Mouse (Mus musculus) heart, embryonic 16.5 days (tissue): ENCODE results near the gene 4930548H24Rik. TPM values are rescaled to one million over a fixed set of nuclear protein-coding genes. Genes with fewer than 3 reads are reported as not detected.
"Not testable (repeated sequence)": the region's sequence is repeated elsewhere in the genome, so short reads cannot be mapped to it uniquely, and the experiment has no call there.

Experiments
- ATAC-seq: fragments of 200-750 bp; cut with Nextera tagmentation; replicated peaks from 2 replicates; pipeline ENCODE4 v1.8.0; 2017; ENCODE audit warnings: moderate number of reproducible peaks; ENCODE audit not compliant: insufficient read depth, low FRiP score; ENCODE audit errors: extremely low read depth
- H3K27ac ChIP-seq: fragments of 300-500 bp; sonication (generic); 2 replicates; pipeline ENCODE4 v1.5.1; 2014; ENCODE audit warnings: mild to moderate bottlenecking, low read length, control low read depth, moderate library complexity
- H3K27me3 ChIP-seq: fragments of 300-500 bp; sonication (generic); 2 replicates; pipeline ENCODE4 v1.6.1; 2014; ENCODE audit warnings: low read length, mixed read lengths; ENCODE audit not compliant: control insufficient read depth, insufficient read depth
- H3K36me3 ChIP-seq: fragments of 300-500 bp; sonication (generic); 2 replicates; pipeline ENCODE4 v1.6.1; 2014; ENCODE audit not compliant: control insufficient read depth, insufficient read depth
- H3K4me1 ChIP-seq: fragments of 300-500 bp; sonication (generic); 2 replicates; pipeline ENCODE4 v1.6.1; 2014; ENCODE audit warnings: low read length, mixed read lengths; ENCODE audit not compliant: control insufficient read depth, insufficient read depth
- H3K4me2 ChIP-seq: fragments of 300-500 bp; sonication (generic); 2 replicates; pipeline ENCODE4 v1.6.1; 2014; ENCODE audit warnings: low read depth, mild to moderate bottlenecking, control low read depth, low read length
- H3K4me3 ChIP-seq: fragments of 300-500 bp; sonication (generic); 2 replicates; pipeline ENCODE4 v1.5.1; 2014; ENCODE audit warnings: mild to moderate bottlenecking, control low read depth, low read length
- H3K9ac ChIP-seq: fragments of 300-500 bp; sonication (generic); 2 replicates; pipeline ENCODE4 v1.6.1; 2014; ENCODE audit warnings: low read length, control low read depth
- H3K9me3 ChIP-seq: fragments of 300-500 bp; sonication (generic); replicated peaks from 2 replicates; pipeline ENCODE4 v1.6.1; 2016; ENCODE audit warnings: low read length; ENCODE audit not compliant: control insufficient read depth
- WGBS: fragments of 180-500 bp; shearing (Covaris S2); extraction: QIAGEN DNeasy Blood & Tissue Kit; methylation state at CpG from one replicate; pipeline ENCODE4 v1.1.7; 2014; 5-methylcytosine and 5-hydroxymethylcytosine counted together
- polyA plus RNA-seq: library from polyadenylated mRNA; unstranded; fragments of >200 nt; fragmentation: Nextera tagmentation; extraction: Ambion mirVana; gene quantifications from 2 replicates; pipeline ENCODE4 v1.2.1, GENCODE M21; 2015

4930548H24Rik gene
- polyA plus RNA-seq, 1 experiment from 2014 or later = not detected

DNA sequence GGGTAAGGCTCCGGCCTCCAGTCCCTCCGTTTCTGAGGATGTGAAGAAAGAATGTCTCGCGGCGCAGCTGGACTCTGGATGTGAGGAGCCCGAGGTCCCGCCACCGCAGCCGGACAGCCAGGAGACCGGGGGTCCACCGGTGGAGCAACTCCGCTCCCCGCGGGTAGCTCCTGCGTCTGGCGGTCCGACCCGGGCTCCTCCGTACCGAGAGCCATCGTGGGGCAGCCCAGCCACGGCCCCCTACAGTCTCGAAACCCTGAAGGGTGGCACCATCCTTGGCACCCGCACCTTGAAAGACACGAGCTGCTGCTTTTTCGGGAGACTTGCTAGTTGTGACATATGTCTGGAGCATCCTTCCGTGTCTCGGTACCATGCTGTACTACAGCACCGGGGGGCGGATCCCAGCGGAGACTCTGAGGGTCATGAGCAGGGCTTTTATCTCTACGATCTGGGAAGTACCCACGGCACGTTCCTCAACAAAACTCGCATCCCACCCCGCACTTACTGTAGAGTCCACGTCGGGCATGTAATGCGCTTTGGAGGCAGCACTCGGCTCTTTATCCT lies 41.7 kb downstream of the 4930548H24Rik start:
- 3% methylated on average over 40 of the region's 40 CpGs for WGBS
- H3K4me3 ChIP-seq = peak overlapping the region; percentile 96
- peaks cover 19% of the 10 kb centered on the region for H3K4me1 ChIP-seq
- peak overlapping the region; percentile 98 for H3K4me2 ChIP-seq
- peaks cover 22% of the 10 kb centered on the region for H3K36me3 ChIP-seq
- H3K9me3 ChIP-seq = no peaks in the 10 kb centered on the region
- H3K27me3 ChIP-seq = no peaks in the 10 kb centered on the region
- no peak overlapping the region for H3K27ac ChIP-seq
- peak; percentile 43; the same call in 1 of the 2 replicates for ATAC-seq
- H3K9ac ChIP-seq = peak overlapping the region; percentile 91

DNA sequence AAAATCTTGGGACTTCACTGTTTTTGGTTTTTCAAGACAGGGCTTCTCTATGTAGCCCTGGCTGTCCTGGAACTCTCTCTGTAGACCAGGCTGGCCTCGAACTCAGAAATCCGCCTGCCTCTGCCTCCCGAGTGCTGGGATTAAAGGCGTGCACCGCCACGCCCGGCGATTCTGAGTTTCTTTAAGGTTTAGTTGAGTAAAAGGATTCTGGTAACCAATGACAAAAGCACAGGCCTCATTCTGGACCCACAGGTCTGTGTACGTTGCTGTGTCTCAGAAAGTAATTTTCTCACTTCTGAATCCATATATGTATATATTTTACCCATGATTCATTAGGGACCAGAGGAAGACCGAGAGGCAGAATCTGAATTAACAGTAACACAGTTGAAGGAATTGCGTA lies 42.2 kb downstream of the 4930548H24Rik start, which contains the start of gene Supt7l:
Gene Supt7l (minus strand): TSS at position 101 of the 400 bp plus-strand sequence.
- WGBS = 71% methylated on average over 11 of the region's 11 CpGs
- H3K36me3 ChIP-seq = peaks cover 27% of the 10 kb centered on the region
- not testable (repeated sequence) for H3K9me3 ChIP-seq, H3K27me3 ChIP-seq, ATAC-seq
- peak within 1 kb of the TSS; percentile 87 for H3K27ac ChIP-seq
- H3K4me3 ChIP-seq = peak within 1 kb of the TSS; percentile 96
- peak within 1 kb of the TSS; percentile 91 for H3K9ac ChIP-seq
- H3K4me1 ChIP-seq = peaks cover 19% of the 10 kb centered on the region
- peak within 1 kb of the TSS; percentile 98 for H3K4me2 ChIP-seq

DNA sequence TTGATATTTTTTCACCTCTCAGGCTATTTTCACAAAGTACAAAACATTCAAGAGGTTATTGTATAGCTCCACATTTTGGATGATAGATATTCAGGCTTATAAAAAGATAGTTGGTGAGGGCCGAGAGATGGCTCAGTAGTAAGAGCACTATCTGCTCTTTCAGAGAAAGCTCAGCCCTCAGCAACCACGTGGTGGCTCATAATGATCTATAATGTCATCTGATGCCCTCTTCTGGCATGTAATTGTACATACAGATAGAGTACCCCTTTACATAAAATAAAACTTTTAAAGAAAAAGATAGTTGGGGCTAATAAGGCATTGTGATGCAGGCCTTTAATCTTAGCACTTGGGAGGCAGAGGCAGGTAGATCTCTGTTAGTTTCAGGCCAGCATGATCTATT lies 43.0 kb downstream of the 4930548H24Rik start:
- WGBS = 57% methylated on average over 2 of the region's 2 CpGs
- Histone ChIP-seq H3K36me3 (peaks cover 28% of the 10 kb centered on the region), H3K27ac (no peak overlapping the region), H3K9me3 (no peaks in the 10 kb centered on the region), H3K9ac (no peak overlapping the region), H3K4me3 (no peak overlapping the region), H3K27me3 (no peaks in the 10 kb centered on the region), H3K4me2 (no peak overlapping the region), H3K4me1 (peaks cover 19% of the 10 kb centered on the region)
- ATAC-seq = no peak

DNA sequence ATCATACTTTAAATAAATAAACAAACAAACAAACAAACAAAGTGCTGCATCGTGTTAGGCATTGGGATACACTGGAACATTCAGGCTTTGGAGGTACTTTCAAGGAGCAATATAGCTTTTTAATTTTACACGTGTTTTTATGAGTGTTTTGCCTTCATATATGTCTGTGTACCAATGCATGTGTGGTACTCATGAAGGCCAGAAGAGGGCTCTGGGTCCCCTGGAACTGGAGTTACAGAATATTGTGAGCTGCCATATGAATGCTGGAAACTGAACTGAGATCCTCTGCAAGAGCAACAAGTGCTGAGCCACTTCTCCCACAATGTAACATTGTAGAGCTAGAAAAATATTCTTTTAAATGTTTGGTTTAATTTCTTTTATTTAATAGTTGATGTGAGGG lies 49.7 kb downstream of the 4930548H24Rik start:
- H3K9ac ChIP-seq = no peak overlapping the region
- H3K27me3 ChIP-seq = no peaks in the 10 kb centered on the region
- H3K4me1 ChIP-seq = no peaks in the 10 kb centered on the region
- no peak for ATAC-seq
- no peak overlapping the region for H3K4me2 ChIP-seq
- 84% methylated on average over 2 of the region's 2 CpGs for WGBS
- no peak overlapping the region for H3K4me3 ChIP-seq
- no peaks in the 10 kb centered on the region for H3K9me3 ChIP-seq
- H3K27ac ChIP-seq = no peak overlapping the region
- H3K36me3 ChIP-seq = peaks cover 52% of the 10 kb centered on the region

Other genes starting within 250 kb of the 4930548H24Rik start
- gene Nrbp1, start 244.9 kb upstream of the 4930548H24Rik start, polyA plus RNA-seq = 123 TPM in 2 replicates
- gene Gm9970, start 244.5 kb upstream of the 4930548H24Rik start, polyA plus RNA-seq = 0.29 and 0.40 TPM in 2 replicates
- 5.4 and 6.3 TPM in 2 replicates for gene Krtcap3, start 234.0 kb upstream of the 4930548H24Rik start, polyA plus RNA-seq
- gene Ift172, start 194.6 kb upstream of the 4930548H24Rik start, polyA plus RNA-seq = 22.3 and 26.8 TPM in 2 replicates
- 15.7 and 16.9 TPM in 2 replicates for gene Fndc4, start 189.7 kb upstream of the 4930548H24Rik start, polyA plus RNA-seq
- gene Gckr, start 188.3 kb upstream of the 4930548H24Rik start, polyA plus RNA-seq = 0.16 and 0.18 TPM in 2 replicates
- gene Zfp512, start 33.3 kb upstream of the 4930548H24Rik start, polyA plus RNA-seq = 41.3 and 43.0 TPM in 2 replicates
- 39.8 and 42.9 TPM in 2 replicates for gene Gpn1, start 9.0 kb downstream of the 4930548H24Rik start, polyA plus RNA-seq
- gene Slc4a1ap, start 41.3 kb downstream of the 4930548H24Rik start, polyA plus RNA-seq = 18.9 and 20.0 TPM in 2 replicates
- gene Supt7l, start 42.1 kb downstream of the 4930548H24Rik start, polyA plus RNA-seq = 18.6 and 20.2 TPM in 2 replicates
- 382 and 409 TPM in 2 replicates for gene Mrpl33, start 111.2 kb downstream of the 4930548H24Rik start, polyA plus RNA-seq
- 3.8 and 5.2 TPM in 2 replicates for gene Rbks, start 211.9 kb downstream of the 4930548H24Rik start, polyA plus RNA-seq
- gene Babam2, start 211.9 kb downstream of the 4930548H24Rik start, polyA plus RNA-seq = 39.9 and 47.4 TPM in 2 replicates